Mouse (Mus musculus): Measurements from ENCODE around the gene Mapkap1.
A peak's percentile ranks its signal among the peaks of the same experiment; 100 is the strongest.

DNA sequence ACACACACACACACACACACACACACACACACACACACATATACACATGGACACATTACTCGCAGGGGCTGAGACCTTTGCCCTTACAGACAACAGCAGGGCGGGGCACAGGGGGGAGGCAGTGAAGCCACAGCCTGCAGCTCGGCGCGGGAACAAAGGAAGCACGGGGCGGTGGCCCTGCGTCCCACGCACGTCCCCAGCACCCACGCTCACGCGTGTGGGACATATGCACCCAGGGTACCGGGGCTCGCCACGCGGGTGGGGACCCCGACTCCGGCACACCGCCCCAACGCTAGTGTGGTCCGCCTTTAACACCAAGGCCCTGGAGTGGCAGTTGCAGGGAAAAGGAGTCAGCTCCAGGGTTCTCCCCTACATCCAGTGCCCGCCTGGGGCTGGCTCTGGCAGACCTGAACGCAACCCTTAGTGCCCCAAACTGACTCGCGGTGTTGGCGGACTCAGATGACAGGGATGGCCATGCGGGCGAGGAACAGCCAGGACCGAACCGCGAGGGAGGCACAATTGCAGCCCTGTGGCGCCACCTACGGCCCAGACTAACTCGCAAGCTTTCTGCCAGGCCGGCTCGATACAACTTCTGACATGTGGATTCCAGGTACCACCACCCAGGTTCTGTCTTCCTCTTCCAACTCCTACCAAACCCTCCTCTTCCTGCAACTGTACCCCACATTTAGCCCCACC lies 232.5 kb downstream of the Mapkap1 start:
- TF ChIP-seq CTCF (IDR thresholded peaks at IDR 0.05; ENCODE audit: borderline replicate concordance, insufficient read depth, low read depth, low read length) (peak; percentile 97), POLR2A (IDR thresholded peaks at IDR 0.05; ENCODE audit: borderline replicate concordance, insufficient read depth, low read length) (no peak)

All from cerebellum, adult 2 months (tissue).